Mouse (Mus musculus): ENCODE data around the gene Fgfr3.

The Fgfr3 gene

DNA sequence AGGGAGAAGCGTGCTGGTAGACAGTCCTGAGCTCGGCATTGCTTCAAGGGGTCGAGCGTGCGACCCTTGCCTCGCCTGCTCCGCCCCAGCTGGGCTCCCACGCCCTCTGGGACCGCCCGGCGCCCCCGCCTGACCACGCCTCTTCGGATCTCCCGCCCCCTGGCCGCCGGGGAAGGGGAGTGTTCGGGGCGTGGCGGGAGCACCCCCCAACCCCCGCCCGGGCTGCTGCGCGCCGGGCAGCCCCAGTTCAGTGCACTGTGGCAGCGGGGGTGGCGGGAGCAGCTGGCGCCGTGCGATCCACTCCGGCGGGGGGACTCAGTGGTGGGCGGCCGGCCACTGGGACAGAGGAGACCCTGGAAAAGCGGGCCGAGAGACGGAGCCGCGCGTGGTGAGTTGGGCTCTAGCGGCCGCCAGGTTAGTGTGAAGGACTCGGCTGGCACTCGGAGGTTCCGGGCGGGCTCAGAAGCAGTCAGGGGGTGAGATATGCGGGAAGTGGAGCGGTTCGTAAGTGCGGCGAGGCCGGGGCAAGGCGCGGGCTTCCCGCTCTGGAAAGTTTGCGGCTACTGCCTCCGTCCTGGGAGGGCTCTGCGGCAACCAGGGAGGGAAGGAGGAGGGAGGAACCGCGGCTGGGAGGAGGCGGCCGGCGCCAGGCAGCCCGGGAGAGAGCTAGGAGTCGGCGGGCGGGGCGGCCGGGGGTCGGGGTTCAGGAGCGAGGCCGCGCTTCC is at the start of gene Fgfr3:
TSS of gene Fgfr3 (plus strand) at position 134 of the 725 bp plus-strand sequence.
- in situ Hi-C loops (cut with MboI, MseI) = loop anchor here (25.0 kb wide), 1 partner anchor 1434 kb away; no protein-coding TSS in a partner anchor

- in situ Hi-C loops (cut with MboI, MseI) = no loop called here
These were observed 47.0 kb upstream of the Fgfr3 start for GRCm38 (mm10) chr5:33674439-33674838.

DNA sequence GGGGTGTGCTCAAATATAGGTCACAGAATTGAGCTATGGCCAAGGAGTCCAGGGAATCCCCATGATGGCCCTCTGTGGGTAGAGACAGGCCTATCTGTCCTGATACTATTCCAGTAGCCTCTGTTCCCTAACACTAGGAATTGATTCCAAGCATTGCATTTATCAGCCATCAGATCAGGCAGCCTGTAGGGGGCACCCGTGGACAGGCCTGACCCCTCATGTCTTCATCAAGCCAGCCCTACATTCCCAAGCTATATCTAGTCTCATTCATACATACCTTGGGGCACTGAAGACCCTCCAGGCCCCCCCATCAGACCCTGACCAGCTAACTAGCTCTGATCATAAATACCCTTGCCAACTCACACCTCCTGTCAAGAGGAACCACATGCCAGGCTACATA is 45.5 kb upstream of the Fgfr3 start:
- in situ Hi-C loops (cut with MboI, MseI) = no loop called here

- in situ Hi-C loops (cut with MboI, MseI) = no loop called here
These were observed 43.2 kb upstream of the Fgfr3 start for GRCm38 (mm10) chr5:33678244-33678643.

GRCm38 (mm10) chr5:33681044-33681443 is 40.4 kb upstream of the Fgfr3 start:
- in situ Hi-C loops (cut with MboI, MseI) = loop anchor here (5.0 kb wide), 1 partner anchor 56 kb away; no protein-coding TSS in a partner anchor

DNA sequence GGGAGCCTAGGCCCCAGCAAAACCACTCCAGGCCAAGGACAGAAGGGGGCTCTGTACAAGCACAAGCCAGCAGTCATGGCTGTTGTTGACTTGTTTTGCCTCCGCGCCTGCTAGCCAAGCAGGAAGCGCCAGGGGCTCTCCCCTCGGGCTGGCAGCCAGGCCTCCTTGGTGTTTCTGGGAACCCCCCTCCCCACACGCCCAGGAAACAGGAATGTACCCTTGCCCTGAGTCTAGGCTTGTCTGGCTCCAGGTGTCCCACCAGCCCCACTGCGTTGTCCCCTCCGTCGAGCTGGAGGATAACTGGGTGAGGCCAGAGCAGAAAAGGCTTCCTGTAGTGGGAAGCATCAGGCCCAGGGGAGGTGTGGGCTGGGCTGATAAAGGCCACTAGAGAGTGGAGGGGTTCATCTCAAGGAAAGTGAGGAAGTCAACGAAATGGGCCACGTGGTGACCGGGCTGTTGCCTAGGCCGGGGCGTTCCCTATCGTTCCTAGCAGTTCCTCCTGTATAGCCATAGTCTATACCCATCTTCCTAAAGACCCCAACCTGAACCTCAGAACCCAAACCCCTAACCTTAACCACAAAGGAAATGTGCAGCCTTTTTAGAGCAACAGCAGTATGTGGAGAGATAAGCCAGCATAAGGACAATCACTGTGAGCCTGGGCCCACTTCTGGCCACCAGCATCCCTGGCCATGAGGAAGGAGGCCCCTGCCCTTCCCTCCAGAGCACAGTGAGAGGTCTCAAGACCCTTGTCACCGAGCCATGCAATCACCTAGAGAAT is 39.7 kb upstream of the Fgfr3 start:
- in situ Hi-C loops (cut with MboI, MseI) = loop anchor here (5.0 kb wide), 1 partner anchor 56 kb away; no protein-coding TSS in a partner anchor

DNA sequence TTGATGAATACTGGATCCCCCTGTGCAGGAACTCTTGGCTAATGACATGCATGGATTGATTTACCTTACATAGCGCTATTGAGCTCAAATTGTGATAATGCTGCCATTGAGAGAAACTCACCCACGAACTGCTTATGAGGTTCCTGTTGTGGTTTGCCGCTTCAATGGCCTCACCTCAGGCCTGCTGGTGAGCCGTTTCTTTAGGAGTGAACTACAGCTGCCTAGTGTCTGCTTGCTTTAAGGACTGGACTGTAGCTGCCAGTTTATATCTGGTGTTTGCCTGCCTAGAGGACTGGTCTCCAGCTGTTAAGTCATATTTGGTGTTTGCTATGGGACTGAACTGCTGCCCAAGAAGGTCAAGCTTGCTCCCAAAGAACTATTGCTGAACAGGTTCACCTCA is 38.5 kb upstream of the Fgfr3 start:
- in situ Hi-C loops (cut with MboI, MseI) = loop anchor here (5.0 kb wide), 1 partner anchor 54 kb away; no protein-coding TSS in a partner anchor

- in situ Hi-C loops (cut with MboI, MseI) = loop anchor here (5.0 kb wide), 1 partner anchor 53 kb away; no protein-coding TSS in a partner anchor
These were observed 37.4 kb upstream of the Fgfr3 start for GRCm38 (mm10) chr5:33683897-33684652.

- in situ Hi-C loops (cut with MboI, MseI) = loop anchor here (5.0 kb wide), 1 partner anchor 52 kb away; no protein-coding TSS in a partner anchor
These were observed 36.5 kb upstream of the Fgfr3 start for GRCm38 (mm10) chr5:33684932-33685331.

DNA sequence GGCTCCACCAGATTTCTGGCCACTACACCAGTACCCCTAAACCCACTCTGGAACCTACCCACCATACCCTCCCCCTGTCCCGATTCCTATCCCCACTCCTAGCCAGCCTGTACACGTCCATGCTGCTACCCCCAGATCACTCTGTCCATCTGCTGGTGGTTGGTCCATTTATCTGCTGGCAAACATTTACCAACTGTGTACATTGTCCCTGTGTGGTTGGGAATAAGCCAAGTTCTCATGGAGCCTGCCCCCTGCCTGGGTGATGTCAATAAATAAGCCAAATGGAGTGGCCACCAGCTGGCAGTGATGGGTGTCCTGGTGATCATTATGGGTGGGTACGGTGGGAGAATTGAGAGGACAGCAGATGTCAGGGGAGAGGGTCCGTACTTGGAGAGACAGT is 34.3 kb upstream of the Fgfr3 start:
- in situ Hi-C loops (cut with MboI, MseI) = no loop called here

- in situ Hi-C loops (cut with MboI, MseI) = no loop called here
These were observed 32.9 kb upstream of the Fgfr3 start for GRCm38 (mm10) chr5:33688278-33689220.

- in situ Hi-C loops (cut with MboI, MseI) = no loop called here
These were observed 32.1 kb upstream of the Fgfr3 start for GRCm38 (mm10) chr5:33689221-33689844.

- in situ Hi-C loops (cut with MboI, MseI) = no loop called here
These were observed 31.4 kb upstream of the Fgfr3 start for GRCm38 (mm10) chr5:33689852-33690645.

DNA sequence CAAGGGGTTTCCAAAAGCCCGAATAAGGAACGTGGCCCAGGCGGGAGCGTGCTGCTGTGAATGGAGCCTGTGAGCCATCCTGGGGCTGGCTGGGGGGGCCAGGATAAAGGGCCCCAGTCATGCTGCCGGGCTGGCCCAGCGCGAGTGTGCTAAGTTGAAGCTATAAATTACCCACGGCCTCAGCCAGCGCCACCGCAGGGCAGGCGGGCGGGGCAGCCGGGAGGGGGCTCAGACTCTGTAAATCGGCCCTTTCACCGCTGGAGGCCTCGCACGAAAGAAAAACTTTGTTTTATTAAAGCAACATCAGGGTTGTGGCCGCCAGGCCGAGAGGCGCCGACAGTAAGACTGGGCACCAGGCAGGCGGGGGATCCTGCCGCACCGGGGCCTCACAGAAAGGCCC is 29.1 kb upstream of the Fgfr3 start:
- in situ Hi-C loops (cut with MboI, MseI) = no loop called here

DNA sequence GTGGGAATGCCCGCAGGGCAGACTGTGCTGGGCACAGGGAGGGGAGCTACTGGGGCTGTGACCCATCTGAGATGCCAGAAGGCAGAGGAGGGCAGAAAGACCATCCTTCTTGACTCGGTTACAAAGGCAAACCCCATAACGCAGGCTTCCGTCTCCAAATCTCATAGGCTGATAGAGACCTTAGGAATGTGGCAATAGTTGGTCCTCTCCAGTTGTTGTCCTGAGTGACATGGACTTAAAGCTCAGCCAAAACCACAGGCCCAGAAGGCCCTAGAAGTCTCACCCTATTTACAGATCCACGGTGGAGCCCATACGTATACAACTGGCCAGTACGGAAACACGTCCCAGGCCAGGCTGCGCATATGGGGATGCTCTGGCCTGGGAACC is 27.0 kb upstream of the Fgfr3 start:
- in situ Hi-C loops (cut with MboI, MseI) = no loop called here

DNA sequence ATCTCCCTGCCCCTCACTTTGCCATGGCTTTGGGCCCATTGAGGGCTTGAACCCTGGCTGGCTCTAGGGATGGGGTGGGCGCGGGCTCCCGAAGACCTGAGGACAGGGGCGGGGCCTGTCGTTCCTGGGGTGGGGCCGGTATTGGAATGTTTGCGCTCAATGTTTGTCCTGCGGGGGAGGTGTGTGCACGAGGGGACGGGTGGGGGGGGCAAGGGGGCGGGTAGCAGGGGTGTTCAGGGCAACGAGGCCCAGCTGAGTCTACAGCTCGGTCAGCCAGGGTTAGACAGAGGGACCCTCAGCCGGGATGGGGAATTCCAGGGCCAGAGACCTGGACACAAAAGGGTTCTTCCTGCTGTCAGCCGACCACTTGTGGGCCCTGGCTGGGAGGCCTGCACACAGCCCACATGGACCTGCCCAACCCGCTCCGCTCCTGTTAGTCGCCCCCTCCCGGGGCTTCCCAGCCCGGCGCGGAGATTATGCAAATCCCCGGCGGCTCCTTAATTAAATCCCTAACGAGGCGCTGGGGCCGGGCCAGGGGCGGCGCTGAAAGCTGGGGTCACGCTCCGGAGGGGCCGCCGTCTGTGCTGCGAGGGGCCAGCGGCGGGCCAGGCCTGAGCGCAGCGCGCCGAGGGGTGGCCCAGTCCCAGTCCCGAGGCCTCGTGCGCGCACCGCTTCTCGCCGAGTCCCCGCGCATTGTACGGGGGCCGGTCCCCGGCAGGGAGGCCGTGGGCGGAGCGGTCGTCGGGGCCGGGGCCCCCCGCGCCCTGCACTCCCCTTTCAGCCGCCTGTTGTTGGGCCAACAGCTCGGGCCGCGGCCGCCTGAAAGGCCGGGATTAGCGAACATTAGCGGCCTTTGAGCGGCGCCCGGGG is 26.4 kb upstream of the Fgfr3 start:
- in situ Hi-C loops (cut with MboI, MseI) = no loop called here

GRCm38 (mm10) chr5:33695718-33696121 is 25.8 kb upstream of the Fgfr3 start:
- in situ Hi-C loops (cut with MboI, MseI) = no loop called here

- in situ Hi-C loops (cut with MboI, MseI) = no loop called here
These were observed 25.0 kb upstream of the Fgfr3 start for GRCm38 (mm10) chr5:33696430-33696829.

GRCm38 (mm10) chr5:33697534-33697933 is 23.9 kb upstream of the Fgfr3 start:
- in situ Hi-C loops (cut with MboI, MseI) = no loop called here
